Mouse (Mus musculus): Measurements from ENCODE around the gene Pip5k1b. TPM values are rescaled to one million over a fixed set of nuclear protein-coding genes. Genes with fewer than 3 reads are reported as not detected.

The Pip5k1b gene
- polyA plus RNA-seq, 1 experiment = 3.1 TPM

- WGBS = 66% methylated on average over 4 of the region's 4 CpGs
- H3K36me3 ChIP-seq (ENCODE audit: control insufficient read depth, insufficient read depth, low read length) = no peaks in the 10 kb centered on the region
- H3K4me3 ChIP-seq (ENCODE audit: extremely low read depth, insufficient read depth, insufficient read length) = no peak overlapping the region
- H3K27ac ChIP-seq (ENCODE audit: insufficient read depth, low read length) = no peak overlapping the region
- H3K4me1 ChIP-seq (ENCODE audit: control insufficient read depth, insufficient read depth, insufficient read length) = no peaks in the 10 kb centered on the region
- peak; percentile 40 to 57 for DNase-seq (ENCODE audit: low read depth in 1 of 2, low spot score in 2 of 2)
- TF ChIP-seq CTCF (IDR thresholded peaks at IDR 0.05; ENCODE audit: extremely low read depth, insufficient read depth, insufficient read length, insufficient replicate concordance) (peak; percentile 62; the same call in 1 of the 2 replicates), POLR2A (IDR thresholded peaks at IDR 0.05; ENCODE audit: low read depth, low read length) (no peak)
- H3K27me3 ChIP-seq (ENCODE audit: control insufficient read depth, insufficient read depth, low read length) = no peaks in the 10 kb centered on the region
Measured at GRCm38 (mm10) chr19:24284187-24284586, 271.5 kb downstream of the Pip5k1b start.

- Histone ChIP-seq H3K27me3 (ENCODE audit: control insufficient read depth, insufficient read depth, low read length) (no peaks in the 10 kb centered on the region), H3K4me1 (ENCODE audit: control insufficient read depth, insufficient read depth, insufficient read length) (no peaks in the 10 kb centered on the region), H3K36me3 (ENCODE audit: control insufficient read depth, insufficient read depth, low read length) (no peaks in the 10 kb centered on the region), H3K27ac (ENCODE audit: insufficient read depth, low read length) (no peak overlapping the region), H3K4me3 (ENCODE audit: extremely low read depth, insufficient read depth, insufficient read length) (no peak overlapping the region)
- TF ChIP-seq CTCF (IDR thresholded peaks at IDR 0.05; ENCODE audit: extremely low read depth, insufficient read depth, insufficient read length, insufficient replicate concordance) = no peak
- TF ChIP-seq POLR2A (IDR thresholded peaks at IDR 0.05; ENCODE audit: low read depth, low read length) = no peak
- WGBS = 16% methylated on average over 7 of the region's 7 CpGs
- no peak for DNase-seq (ENCODE audit: low read depth in 1 of 2, low spot score in 2 of 2)
Measured at GRCm38 (mm10) chr19:24281288-24281980, 274.2 kb downstream of the Pip5k1b start.

GRCm38 (mm10) chr19:24280601-24281228 lies 275.0 kb downstream of the Pip5k1b start, which contains the start of gene Fxn:
Gene Fxn (minus strand): TSS chr19:24280605.
- DNase-seq (ENCODE audit: low read depth in 1 of 2, low spot score in 2 of 2) = peak in 1 of 2 experiments; percentile 23
- no peaks in the 10 kb centered on the region for H3K36me3 ChIP-seq (ENCODE audit: control insufficient read depth, insufficient read depth, low read length)
- no peaks in the 10 kb centered on the region for H3K4me1 ChIP-seq (ENCODE audit: control insufficient read depth, insufficient read depth, insufficient read length)
- no peak for TF ChIP-seq POLR2A (IDR thresholded peaks at IDR 0.05; ENCODE audit: low read depth, low read length)
- TF ChIP-seq CTCF (IDR thresholded peaks at IDR 0.05; ENCODE audit: extremely low read depth, insufficient read depth, insufficient read length, insufficient replicate concordance) = no peak; the same call in 1 of the 2 replicates
- H3K4me3 ChIP-seq (ENCODE audit: extremely low read depth, insufficient read depth, insufficient read length) = peak within 1 kb of the TSS; percentile 87
- WGBS = 2% methylated on average over 16 of the region's 22 CpGs
- no peaks in the 10 kb centered on the region for H3K27me3 ChIP-seq (ENCODE audit: control insufficient read depth, insufficient read depth, low read length)
- H3K27ac ChIP-seq (ENCODE audit: insufficient read depth, low read length) = peak within 1 kb of the TSS; percentile 90

GRCm38 (mm10) chr19:24279706-24280600 lies 275.7 kb downstream of the Pip5k1b start:
- H3K27ac ChIP-seq (ENCODE audit: insufficient read depth, low read length) = peak overlapping the region; percentile 90
- peak overlapping the region; percentile 87 for H3K4me3 ChIP-seq (ENCODE audit: extremely low read depth, insufficient read depth, insufficient read length)
- no peaks in the 10 kb centered on the region for H3K27me3 ChIP-seq (ENCODE audit: control insufficient read depth, insufficient read depth, low read length)
- no peaks in the 10 kb centered on the region for H3K36me3 ChIP-seq (ENCODE audit: control insufficient read depth, insufficient read depth, low read length)
- peak; percentile 61 to 65 for DNase-seq (ENCODE audit: low read depth in 1 of 2, low spot score in 2 of 2)
- TF ChIP-seq POLR2A (IDR thresholded peaks at IDR 0.05; ENCODE audit: low read depth, low read length) (peak; percentile 56), CTCF (IDR thresholded peaks at IDR 0.05; ENCODE audit: extremely low read depth, insufficient read depth, insufficient read length, insufficient replicate concordance) (no peak)
- WGBS = under 1% methylated on average over 78 of the region's 78 CpGs
- H3K4me1 ChIP-seq (ENCODE audit: control insufficient read depth, insufficient read depth, insufficient read length) = no peaks in the 10 kb centered on the region

- no peak for DNase-seq (ENCODE audit: low read depth in 1 of 2, low spot score in 2 of 2)
- Histone ChIP-seq H3K4me1 (ENCODE audit: control insufficient read depth, insufficient read depth, insufficient read length) (no peaks in the 10 kb centered on the region), H3K4me3 (ENCODE audit: extremely low read depth, insufficient read depth, insufficient read length) (no peak overlapping the region), H3K27ac (ENCODE audit: insufficient read depth, low read length) (no peak overlapping the region), H3K27me3 (ENCODE audit: control insufficient read depth, insufficient read depth, low read length) (no peaks in the 10 kb centered on the region), H3K36me3 (ENCODE audit: control insufficient read depth, insufficient read depth, low read length) (no peaks in the 10 kb centered on the region)
- 91% methylated on average over 15 of the region's 15 CpGs for WGBS
- TF ChIP-seq CTCF (IDR thresholded peaks at IDR 0.05; ENCODE audit: extremely low read depth, insufficient read depth, insufficient read length, insufficient replicate concordance) (no peak), POLR2A (IDR thresholded peaks at IDR 0.05; ENCODE audit: low read depth, low read length) (no peak)
Measured at GRCm38 (mm10) chr19:24278859-24279258, 276.8 kb downstream of the Pip5k1b start.

- no peak overlapping the region for H3K4me3 ChIP-seq (ENCODE audit: extremely low read depth, insufficient read depth, insufficient read length)
- TF ChIP-seq CTCF (IDR thresholded peaks at IDR 0.05; ENCODE audit: extremely low read depth, insufficient read depth, insufficient read length, insufficient replicate concordance) (no peak), POLR2A (IDR thresholded peaks at IDR 0.05; ENCODE audit: low read depth, low read length) (no peak)
- no peaks in the 10 kb centered on the region for H3K4me1 ChIP-seq (ENCODE audit: control insufficient read depth, insufficient read depth, insufficient read length)
- no peak overlapping the region for H3K27ac ChIP-seq (ENCODE audit: insufficient read depth, low read length)
- DNase-seq (ENCODE audit: low read depth in 1 of 2, low spot score in 2 of 2) = no peak
- 85% methylated on average over 3 of the region's 3 CpGs for WGBS
- no peaks in the 10 kb centered on the region for H3K27me3 ChIP-seq (ENCODE audit: control insufficient read depth, insufficient read depth, low read length)
- H3K36me3 ChIP-seq (ENCODE audit: control insufficient read depth, insufficient read depth, low read length) = no peaks in the 10 kb centered on the region
Measured at GRCm38 (mm10) chr19:24274281-24274680, 281.4 kb downstream of the Pip5k1b start.

All from spleen, adult 2 months (tissue).